Mouse (Mus musculus): ENCODE results near the gene Atf7ip2. TPM values are rescaled to one million over a fixed set of nuclear protein-coding genes. Genes with fewer than 3 reads are reported as not detected.
"Not testable (repeated sequence)": the region's sequence is repeated elsewhere in the genome, so short reads cannot be mapped to it uniquely, and the experiment has no call there.

Atf7ip2 gene
- polyA plus RNA-seq, 1 experiment from 2014 or later: 0.70 TPM

- no peaks in the 10 kb centered on the region for H3K36me3 ChIP-seq
Measured at GRCm38 (mm10) chr16:10236601-10237000, 44.1 kb downstream of the Atf7ip2 start.

GRCm38 (mm10) chr16:10253993-10254392, 61.5 kb downstream of the Atf7ip2 start:
- Histone ChIP-seq H3K4me1 (no peaks in the 10 kb centered on the region), H3K4me2 (replicated peaks) (no peak overlapping the region), H3K36me3 (no peaks in the 10 kb centered on the region), H3K27ac (no peak overlapping the region), H3K9ac (no peak overlapping the region), H3K4me3 (no peak overlapping the region), H3K27me3 (no peaks in the 10 kb centered on the region), H3K9me3 (replicated peaks) (no peaks in the 10 kb centered on the region)
- no peak for ATAC-seq (ENCODE audit: low FRiP score)
- WGBS: 11% methylated on average over 1 of the region's 1 CpGs

More at GRCm38 (mm10) chr16:10236601-10237000, 44.1 kb downstream of the Atf7ip2 start:
- H3K9me3 ChIP-seq (replicated peaks): no peaks in the 10 kb centered on the region
- H3K27me3 ChIP-seq: no peaks in the 10 kb centered on the region
- no peak overlapping the region for H3K27ac ChIP-seq
- no peaks in the 10 kb centered on the region for H3K4me1 ChIP-seq
- H3K4me3 ChIP-seq: no peak overlapping the region
- no peak overlapping the region for H3K4me2 ChIP-seq (replicated peaks)
- ATAC-seq (ENCODE audit: low FRiP score): no peak
- H3K9ac ChIP-seq: no peak overlapping the region

- Histone ChIP-seq H3K9ac (no peak overlapping the region), H3K27me3 (no peaks in the 10 kb centered on the region), H3K4me2 (replicated peaks) (no peak overlapping the region), H3K36me3 (no peaks in the 10 kb centered on the region), H3K4me3 (no peak overlapping the region), H3K9me3 (replicated peaks) (peaks cover 14% of the 10 kb centered on the region), H3K27ac (no peak overlapping the region), H3K4me1 (no peaks in the 10 kb centered on the region)
- WGBS: 31% methylated on average over 3 of the region's 3 CpGs
- ATAC-seq (ENCODE audit: low FRiP score): no peak
Measured at GRCm38 (mm10) chr16:10272256-10272655, 79.7 kb downstream of the Atf7ip2 start.

- H3K4me1 ChIP-seq: no peaks in the 10 kb centered on the region
- no peaks in the 10 kb centered on the region for H3K27me3 ChIP-seq
- no peak for ATAC-seq (ENCODE audit: low FRiP score)
- 77% methylated on average over 4 of the region's 4 CpGs for WGBS
- H3K4me2 ChIP-seq (replicated peaks): no peak overlapping the region
- H3K27ac ChIP-seq: no peak overlapping the region
- H3K36me3 ChIP-seq: no peaks in the 10 kb centered on the region
- H3K9ac ChIP-seq: no peak overlapping the region
- no peak overlapping the region for H3K4me3 ChIP-seq
- peaks cover 14% of the 10 kb centered on the region for H3K9me3 ChIP-seq (replicated peaks)
Measured at GRCm38 (mm10) chr16:10274465-10274864, 82.0 kb downstream of the Atf7ip2 start.

GRCm38 (mm10) chr16:10276778-10277177, 84.3 kb downstream of the Atf7ip2 start:
- not testable (repeated sequence) for H3K27me3 ChIP-seq; H3K27ac ChIP-seq; H3K4me3 ChIP-seq; H3K9ac ChIP-seq; H3K4me2 ChIP-seq (replicated peaks); ATAC-seq (ENCODE audit: low FRiP score); H3K36me3 ChIP-seq; H3K4me1 ChIP-seq
- 81% methylated on average over 5 of the region's 5 CpGs for WGBS
- peaks cover 14% of the 10 kb centered on the region for H3K9me3 ChIP-seq (replicated peaks)

GRCm38 (mm10) chr16:10280286-10280951, 87.9 kb downstream of the Atf7ip2 start:
- Histone ChIP-seq H3K36me3 (no peaks in the 10 kb centered on the region), H3K4me1 (no peaks in the 10 kb centered on the region), H3K4me3 (no peak overlapping the region), H3K9ac (no peak overlapping the region), H3K27me3 (no peaks in the 10 kb centered on the region), H3K27ac (no peak overlapping the region), H3K9me3 (replicated peaks) (no peaks in the 10 kb centered on the region), H3K4me2 (replicated peaks) (no peak overlapping the region)
- WGBS: 50% methylated on average over 12 of the region's 12 CpGs
- no peak for ATAC-seq (ENCODE audit: low FRiP score)

GRCm38 (mm10) chr16:10281890-10282289, 89.4 kb downstream of the Atf7ip2 start:
- 84% methylated on average over 3 of the region's 3 CpGs for WGBS
- no peaks in the 10 kb centered on the region for H3K9me3 ChIP-seq (replicated peaks)
- H3K27ac ChIP-seq: no peak overlapping the region
- no peak overlapping the region for H3K9ac ChIP-seq
- no peaks in the 10 kb centered on the region for H3K4me1 ChIP-seq
- no peak overlapping the region for H3K4me3 ChIP-seq
- H3K36me3 ChIP-seq: no peaks in the 10 kb centered on the region
- no peaks in the 10 kb centered on the region for H3K27me3 ChIP-seq
- H3K4me2 ChIP-seq (replicated peaks): no peak overlapping the region
- no peak for ATAC-seq (ENCODE audit: low FRiP score)

- no peak for ATAC-seq (ENCODE audit: low FRiP score)
- H3K9ac ChIP-seq: no peak overlapping the region
- no peak overlapping the region for H3K27ac ChIP-seq
- WGBS: 85% methylated on average over 9 of the region's 9 CpGs
- H3K4me2 ChIP-seq (replicated peaks): no peak overlapping the region
- no peaks in the 10 kb centered on the region for H3K4me1 ChIP-seq
- H3K27me3 ChIP-seq: no peaks in the 10 kb centered on the region
- H3K36me3 ChIP-seq: no peaks in the 10 kb centered on the region
- H3K4me3 ChIP-seq: no peak overlapping the region
- no peaks in the 10 kb centered on the region for H3K9me3 ChIP-seq (replicated peaks)
Measured at GRCm38 (mm10) chr16:10286513-10287268, 94.2 kb downstream of the Atf7ip2 start.

GRCm38 (mm10) chr16:10288115-10288514, 95.6 kb downstream of the Atf7ip2 start:
- WGBS: 84% methylated on average over 6 of the region's 6 CpGs
- Histone ChIP-seq H3K4me1 (no peaks in the 10 kb centered on the region), H3K4me3 (no peak overlapping the region), H3K27me3 (no peaks in the 10 kb centered on the region), H3K4me2 (replicated peaks) (no peak overlapping the region), H3K36me3 (no peaks in the 10 kb centered on the region), H3K27ac (no peak overlapping the region), H3K9me3 (replicated peaks) (no peaks in the 10 kb centered on the region), H3K9ac (no peak overlapping the region)
- no peak for ATAC-seq (ENCODE audit: low FRiP score)

- 87% methylated on average over 10 of the region's 10 CpGs for WGBS
- H3K4me3 ChIP-seq: no peak overlapping the region
- no peak for ATAC-seq (ENCODE audit: low FRiP score)
Measured at GRCm38 (mm10) chr16:10297696-10298644, 105.5 kb downstream of the Atf7ip2 start.

GRCm38 (mm10) chr16:10299637-10300036, 107.1 kb downstream of the Atf7ip2 start:
- no peaks in the 10 kb centered on the region for H3K4me1 ChIP-seq
- WGBS: 40% methylated on average over 8 of the region's 8 CpGs
- H3K27me3 ChIP-seq: no peaks in the 10 kb centered on the region
- no peaks in the 10 kb centered on the region for H3K36me3 ChIP-seq
- no peak overlapping the region for H3K9ac ChIP-seq
- no peak overlapping the region for H3K27ac ChIP-seq
- H3K9me3 ChIP-seq (replicated peaks): no peaks in the 10 kb centered on the region
- H3K4me3 ChIP-seq: no peak overlapping the region
- no peak for ATAC-seq (ENCODE audit: low FRiP score)
- H3K4me2 ChIP-seq (replicated peaks): no peak overlapping the region

More at GRCm38 (mm10) chr16:10297696-10298644, 105.5 kb downstream of the Atf7ip2 start:
- no peaks in the 10 kb centered on the region for H3K4me1 ChIP-seq
- H3K9me3 ChIP-seq (replicated peaks): no peaks in the 10 kb centered on the region
- no peak overlapping the region for H3K27ac ChIP-seq
- no peak overlapping the region for H3K9ac ChIP-seq
- no peaks in the 10 kb centered on the region for H3K27me3 ChIP-seq
- H3K4me2 ChIP-seq (replicated peaks): no peak overlapping the region
- no peaks in the 10 kb centered on the region for H3K36me3 ChIP-seq
